Mouse (Mus musculus) frontal cortex, adult 2 months (tissue): Measurements from ENCODE around the gene Yif1a. TPM values are rescaled to one million over a fixed set of nuclear protein-coding genes. Genes with fewer than 3 reads are reported as not detected.
A peak's percentile ranks its signal among the peaks of the same experiment; 100 is the strongest.
"Not testable (repeated sequence)": the region's sequence is repeated elsewhere in the genome, so short reads cannot be mapped to it uniquely, and the experiment has no call there.

Experiments
- DNase-seq, 2 experiments: peaks; one replicate each; pipeline ENCODE4 v3.0.0; 2022; ENCODE audit warnings: low spot score in 1 of 2; ENCODE audit errors: extremely low spot score in 1 of 2
- polyA plus RNA-seq: library from polyadenylated mRNA; depleted of rRNA; stranded (reverse); fragments of >200 nt; gene quantifications from 2 replicates; pipeline ENCODE4 v1.2.3, GENCODE M21; 2012

Yif1a gene
- polyA plus RNA-seq, 1 experiment: 45.1 TPM

DNA sequence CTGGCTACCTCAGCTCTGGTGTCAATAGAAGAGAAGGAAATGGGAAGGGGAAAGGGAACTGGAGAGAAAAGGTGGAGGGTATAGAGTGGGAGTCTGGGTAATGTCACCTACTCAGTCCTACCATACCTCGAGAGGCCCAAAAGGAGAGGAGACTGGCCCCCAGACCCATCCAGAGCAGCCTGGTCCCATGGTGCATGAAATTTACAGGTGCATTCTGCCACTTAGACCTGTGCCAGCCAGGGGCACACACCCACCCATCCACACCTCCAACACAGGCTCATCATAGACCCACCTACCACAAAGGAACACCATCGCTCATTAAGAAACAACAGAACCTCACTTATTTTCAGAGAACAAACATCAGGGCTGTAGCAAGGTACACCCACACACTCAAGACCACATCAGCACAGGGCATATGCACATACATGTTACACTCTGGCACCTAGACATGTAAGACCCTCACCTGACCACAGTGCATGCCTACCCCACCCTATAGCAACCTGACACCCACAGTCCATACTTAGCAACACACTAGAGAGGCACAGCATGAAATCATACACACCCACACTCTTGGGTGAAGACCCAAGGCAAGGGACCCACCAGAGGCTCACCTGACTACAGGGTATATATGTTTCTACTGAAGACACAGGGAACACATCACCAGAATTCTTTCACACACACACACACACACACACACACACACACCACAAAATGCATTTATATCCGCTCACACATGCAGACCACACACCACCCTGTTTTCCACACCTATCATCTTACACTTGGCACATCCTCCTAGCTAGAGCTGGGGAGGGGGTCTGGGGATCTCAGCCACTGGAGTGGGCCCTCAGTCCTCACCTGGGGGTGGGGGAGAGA is 4.1 kb upstream of the Yif1a start:
- no peak for DNase-seq

DNA sequence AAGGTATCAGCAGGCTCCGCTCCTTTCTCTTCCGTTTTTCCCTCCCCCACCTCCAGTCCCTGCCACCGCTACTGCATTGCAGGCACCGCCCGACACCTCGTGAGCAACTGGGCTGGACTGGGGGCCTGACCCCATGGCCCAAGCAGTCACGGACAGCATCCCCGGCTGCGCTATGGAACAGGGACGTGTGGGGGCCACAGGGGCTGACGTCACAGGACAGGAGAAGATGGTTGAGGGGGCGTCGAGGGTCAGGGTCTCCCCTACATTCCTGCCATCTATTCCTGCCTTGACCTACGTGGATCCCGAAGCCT is 3.5 kb upstream of the Yif1a start:
- DNase-seq: no peak

DNA sequence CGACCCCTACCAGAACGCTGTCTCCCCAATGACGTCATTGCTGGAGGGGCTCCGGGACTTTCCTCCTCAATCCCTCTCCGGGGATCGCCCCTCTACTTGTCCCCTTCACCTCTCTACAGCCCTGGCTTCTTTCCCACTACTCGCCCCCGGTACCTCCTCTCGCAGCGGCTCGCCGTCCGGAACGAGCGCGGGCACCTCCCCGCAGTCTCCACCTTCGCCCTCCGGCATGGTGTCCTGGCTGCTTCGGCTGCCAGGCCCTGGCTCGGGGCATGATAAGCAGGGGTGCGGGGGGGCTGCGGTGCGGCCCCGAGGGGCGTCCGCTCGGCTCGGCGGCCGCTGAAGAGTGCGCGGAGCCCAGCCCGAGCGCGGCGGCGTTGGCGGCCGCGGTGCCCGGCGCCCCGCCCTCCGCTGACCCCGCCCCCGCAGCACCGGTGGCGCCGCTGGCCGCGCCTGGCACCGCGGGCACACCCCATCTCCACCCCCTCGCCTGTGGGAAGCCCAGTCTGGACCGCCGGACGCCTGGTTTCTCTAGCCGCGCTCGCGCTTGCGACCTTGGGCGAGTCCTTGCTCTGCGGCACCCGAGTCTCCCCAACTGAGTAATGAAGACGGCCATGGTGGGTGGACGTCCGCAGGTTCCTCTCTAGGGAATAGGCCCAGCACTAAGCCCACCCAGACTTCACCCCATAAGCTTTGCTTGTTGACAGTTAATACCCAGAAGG is 3.0 kb upstream of the Yif1a start, which contains the start of gene Tmem151a:
TSS of gene Tmem151a (minus strand) at position 387 of the 719 bp plus-strand sequence.
- no peak for DNase-seq

DNA sequence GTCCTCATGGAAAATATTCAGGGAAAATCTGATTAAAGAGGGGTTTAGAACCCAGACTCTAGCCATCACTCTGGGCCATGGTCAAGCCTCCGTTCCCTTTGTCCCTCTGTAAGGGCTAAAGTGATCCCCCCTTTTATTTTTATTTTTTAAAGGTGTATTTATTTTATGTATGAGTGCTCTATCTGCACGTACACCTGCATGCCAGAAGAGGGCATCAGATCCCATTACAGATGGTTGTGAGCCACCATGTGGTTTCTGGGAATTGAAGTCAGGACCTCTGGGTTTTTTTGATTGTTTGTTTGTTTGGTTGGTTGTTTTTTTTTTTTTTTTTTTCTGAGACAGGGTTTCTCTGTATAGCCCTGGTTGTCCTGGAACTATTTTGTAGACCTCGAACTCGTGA is 1.8 kb upstream of the Yif1a start:
- DNase-seq: not testable (repeated sequence)

DNA sequence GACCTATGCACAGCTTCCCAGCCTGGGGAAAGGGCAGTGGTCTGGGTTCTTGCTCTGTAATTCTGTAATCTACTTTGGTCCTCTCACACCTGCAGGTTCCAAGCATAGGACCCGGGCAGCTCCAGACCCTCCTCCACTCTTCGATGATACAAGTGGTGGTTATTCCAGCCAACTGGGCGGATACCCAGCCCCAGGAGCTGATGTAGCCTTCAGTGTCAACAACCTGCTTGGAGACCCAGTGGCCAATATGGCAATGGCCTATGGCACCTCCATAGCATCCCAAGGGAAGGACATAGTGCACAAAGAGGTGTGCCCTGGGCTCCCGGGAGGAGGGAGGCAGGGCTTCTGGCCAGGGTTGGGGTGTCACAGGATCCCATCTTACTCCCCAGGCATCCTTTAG is 986 bp downstream of the Yif1a start:
- DNase-seq: no peak

DNA sequence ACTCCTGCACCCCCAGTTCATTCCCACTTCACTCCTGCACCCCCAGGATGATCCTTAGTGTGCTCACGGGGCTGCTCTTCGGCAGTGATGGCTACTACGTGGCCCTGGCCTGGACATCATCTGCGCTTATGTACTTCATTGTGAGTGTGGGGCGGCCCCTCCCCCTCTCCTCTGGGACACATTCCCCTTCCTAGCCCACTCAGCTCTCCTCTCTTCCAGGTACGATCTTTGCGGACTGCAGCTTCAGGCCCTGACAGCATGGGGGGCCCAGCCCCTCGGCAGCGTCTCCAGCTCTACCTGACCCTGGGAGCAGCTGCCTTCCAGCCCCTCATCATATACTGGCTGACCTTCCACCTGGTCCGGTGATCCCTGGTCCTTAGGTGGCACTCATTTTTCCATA is 3.7 kb downstream of the Yif1a start:
- no peak for DNase-seq

DNA sequence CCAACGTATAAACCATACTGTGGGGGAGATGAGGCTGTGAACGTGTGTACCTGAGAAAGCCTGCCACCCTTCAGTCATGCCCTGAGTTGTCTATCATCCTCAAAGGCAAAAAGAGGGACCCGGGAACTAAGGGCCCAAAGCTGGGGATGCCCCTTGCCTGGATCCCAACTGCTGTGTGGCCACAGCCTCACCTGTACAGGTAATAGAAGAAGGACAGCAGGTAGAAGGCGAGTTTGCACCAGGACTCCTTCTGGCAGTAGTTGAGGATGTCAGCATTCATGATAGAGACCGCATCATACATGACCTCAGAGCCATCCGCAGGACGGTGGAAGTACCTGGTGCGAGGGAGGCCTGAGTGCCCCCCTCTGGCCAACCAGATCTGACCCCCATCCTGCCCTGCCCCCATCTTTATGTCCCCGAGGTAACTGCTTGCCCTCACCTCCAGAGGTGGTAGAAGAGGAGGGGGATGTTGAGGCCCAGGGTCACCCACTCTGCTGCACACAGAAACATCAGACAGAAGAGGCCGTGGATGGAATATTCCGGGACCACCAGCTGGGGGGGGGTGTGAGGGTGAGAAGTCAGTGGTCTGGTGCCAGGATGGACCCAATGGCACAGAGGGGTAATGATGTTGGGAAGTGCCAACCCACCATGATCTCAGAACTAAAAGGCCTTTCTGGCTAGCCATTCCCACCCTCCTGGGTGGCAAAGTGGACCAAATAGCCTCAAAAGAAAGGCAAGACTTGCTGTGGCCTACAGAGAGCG is 5.3 kb downstream of the Yif1a start:
- DNase-seq: no peak

DNA sequence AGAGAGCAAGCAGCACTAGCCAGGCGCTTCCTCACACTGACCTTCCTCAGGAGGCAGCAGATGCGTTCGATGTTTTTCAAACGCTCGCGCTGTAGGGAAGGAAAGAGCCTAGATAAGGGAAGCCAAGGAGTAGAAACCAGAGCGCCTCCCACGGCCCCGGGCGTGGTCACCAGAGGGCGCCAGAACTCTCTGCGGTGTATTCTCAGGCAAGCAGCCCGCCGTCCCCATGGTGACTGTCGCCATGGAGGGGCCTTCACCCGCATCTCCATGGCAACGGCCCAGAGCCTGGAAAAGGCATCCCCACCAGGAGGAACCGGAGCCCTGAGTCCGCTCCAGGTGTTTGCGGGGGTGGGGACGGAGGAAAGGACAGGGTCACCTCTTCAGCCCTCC is 5.9 kb downstream of the Yif1a start:
- peak; percentile 97 to 99 for DNase-seq

DNA sequence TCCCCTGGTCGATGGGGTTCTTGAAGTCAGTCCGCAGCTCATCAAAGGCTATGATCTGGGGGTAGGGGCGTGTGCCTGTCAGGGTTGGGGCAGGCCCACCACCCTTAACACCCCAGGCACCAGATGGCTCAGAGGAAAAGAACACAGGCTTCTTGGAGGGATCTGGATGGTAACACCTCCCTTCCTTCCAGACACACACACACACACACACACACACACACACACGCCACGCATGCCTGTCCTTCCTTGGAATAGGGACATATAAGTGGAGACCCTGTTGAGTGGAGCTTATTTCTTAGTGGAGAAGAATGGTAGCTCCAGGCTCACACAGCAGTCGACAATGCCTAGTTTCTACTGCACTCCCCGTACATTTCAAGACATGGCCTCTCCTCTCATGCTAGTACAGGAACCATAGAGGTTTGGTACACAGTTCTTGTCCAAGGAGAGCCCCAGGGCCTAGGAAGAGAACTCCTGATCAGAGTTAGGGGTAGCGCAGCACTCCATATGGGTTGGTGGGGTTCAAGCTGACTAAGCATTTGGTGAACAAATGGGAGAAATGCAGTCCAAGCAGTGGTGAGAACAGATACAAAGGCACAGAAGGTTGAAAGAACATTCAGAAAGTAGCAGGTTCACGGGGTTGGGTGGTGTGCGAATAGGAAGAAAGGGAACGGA is 6.5 kb downstream of the Yif1a start:
- no peak for DNase-seq

DNA sequence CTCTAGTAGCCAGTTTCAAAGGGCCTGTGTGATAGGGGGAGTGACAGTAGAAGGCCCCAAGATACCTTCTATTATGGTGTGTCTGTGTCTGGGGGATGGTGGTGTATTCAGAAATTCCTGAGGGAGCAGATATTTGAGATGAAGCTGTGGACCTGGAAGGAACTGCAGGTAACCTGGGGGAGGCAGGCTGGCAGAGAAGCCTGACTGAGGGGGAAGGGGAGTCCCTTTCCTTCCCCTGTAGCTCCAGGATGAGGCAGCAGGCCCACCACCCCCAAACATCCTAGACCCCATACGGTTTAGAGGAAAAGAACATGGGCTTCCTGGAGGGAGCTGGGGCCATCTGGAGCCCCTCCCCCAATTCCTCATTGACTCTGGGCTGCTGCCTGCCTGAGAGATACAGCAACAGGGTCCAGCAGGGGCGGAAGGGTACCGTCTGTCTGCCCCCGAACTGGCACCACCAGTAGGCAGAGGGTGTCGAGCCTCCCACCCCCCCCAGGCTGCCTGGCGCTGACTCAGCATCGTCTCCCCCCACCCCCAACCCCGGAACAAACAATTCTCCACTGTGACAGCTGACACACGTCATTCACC is 7.6 kb downstream of the Yif1a start:
- DNase-seq: no peak

DNA sequence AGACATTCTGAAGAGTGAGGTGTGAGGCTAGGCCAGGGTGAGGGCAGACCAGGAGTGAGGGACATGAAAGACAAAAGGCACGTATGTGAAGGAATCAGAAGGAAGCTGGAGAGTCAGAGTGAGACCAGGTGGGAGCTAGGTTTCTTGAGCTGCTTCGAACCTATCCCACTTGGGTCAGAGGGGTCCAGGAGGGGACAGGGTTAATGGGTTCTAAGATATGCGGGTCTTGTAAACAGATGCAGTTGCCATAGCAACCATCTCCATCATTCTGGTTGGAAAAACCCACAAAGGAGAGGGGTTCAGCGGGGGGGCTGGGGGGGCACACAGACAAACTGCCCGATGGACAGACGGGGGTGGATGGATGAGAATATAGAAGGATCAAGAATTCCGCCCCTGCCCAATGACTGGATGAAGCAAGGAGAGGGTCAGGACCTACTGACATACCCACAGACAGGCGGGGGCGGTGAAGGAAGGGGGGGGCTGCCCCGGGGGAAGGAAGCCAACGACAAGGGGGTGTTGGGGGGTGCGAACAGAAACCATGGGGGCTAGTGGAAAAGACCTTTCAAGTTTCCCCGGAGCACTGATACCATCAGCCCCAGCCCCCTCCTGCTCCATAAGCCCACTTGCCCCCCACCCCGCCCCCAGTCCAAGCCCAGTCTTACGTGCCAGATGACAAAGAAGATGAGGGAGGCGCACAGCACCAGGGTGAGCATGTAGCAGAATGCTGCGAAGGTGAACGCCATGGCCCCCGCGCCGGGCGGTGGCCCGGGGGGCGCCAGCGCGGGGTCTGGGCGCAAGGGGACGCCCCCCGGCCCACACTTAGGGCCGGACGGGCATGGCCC is 9.4 kb downstream of the Yif1a start:
- no peak for DNase-seq

DNA sequence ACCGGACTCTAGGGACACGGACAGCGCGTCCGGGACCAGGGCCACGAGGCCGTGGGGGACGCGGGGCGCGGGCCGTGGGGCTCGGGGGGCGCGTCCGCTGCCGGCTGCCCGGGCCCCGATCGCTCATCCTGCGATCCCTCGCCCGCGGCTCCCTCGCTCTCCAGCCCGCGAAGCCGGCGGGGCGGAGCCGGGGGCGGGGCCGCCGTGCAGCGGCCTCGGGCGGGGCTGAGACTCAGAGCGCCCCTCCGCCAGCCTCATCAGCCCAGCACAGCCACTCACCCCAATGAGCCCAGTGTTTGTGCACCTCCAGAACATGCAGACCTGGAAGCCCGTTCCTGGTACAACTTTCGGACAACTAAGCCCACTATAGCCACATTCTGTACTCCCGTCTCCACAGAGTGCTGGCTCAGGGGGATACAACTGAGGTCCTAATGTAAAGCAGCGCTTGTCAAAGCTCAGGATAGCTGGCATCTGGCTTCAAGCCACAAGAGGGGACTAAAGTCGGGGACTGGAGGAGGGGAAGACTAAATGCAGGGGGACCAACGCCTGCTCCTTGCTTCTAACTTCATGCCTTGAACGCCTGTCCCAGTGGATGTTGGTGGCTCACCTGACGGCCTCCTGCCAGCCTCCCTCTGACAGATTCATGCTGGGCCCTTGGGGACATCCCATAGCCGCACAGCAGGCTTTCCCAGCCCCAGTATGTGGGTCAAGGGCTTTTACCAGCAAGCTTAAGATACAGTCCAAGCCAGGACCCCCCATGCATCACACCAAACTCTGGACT is 10.2 kb downstream of the Yif1a start, which contains the start of gene Cnih2:
TSS of gene Cnih2 (minus strand) at position 159 of the 781 bp plus-strand sequence.
- peak in 1 of 2 experiments; percentile 75 for DNase-seq

DNA sequence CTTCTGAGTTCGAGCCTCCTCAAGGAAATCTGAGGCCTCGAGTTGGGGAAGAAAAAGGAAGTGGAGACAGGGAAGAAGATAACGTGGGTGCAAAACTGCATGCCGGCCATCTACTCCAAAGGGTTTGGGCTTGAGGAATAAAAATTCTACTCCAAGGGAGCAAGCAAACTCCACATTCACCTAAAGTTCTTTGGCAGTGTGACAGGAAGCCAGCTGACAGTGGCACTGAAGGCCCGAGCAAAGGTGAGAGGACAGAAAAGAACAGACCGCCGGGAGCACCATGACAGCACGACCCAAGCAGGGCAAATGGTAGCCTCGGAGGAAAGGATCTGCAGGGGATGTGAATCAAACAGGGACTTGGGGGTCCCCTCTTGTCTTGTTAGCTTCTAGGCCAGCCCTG is 17.7 kb downstream of the Yif1a start:
- no peak for DNase-seq

DNA sequence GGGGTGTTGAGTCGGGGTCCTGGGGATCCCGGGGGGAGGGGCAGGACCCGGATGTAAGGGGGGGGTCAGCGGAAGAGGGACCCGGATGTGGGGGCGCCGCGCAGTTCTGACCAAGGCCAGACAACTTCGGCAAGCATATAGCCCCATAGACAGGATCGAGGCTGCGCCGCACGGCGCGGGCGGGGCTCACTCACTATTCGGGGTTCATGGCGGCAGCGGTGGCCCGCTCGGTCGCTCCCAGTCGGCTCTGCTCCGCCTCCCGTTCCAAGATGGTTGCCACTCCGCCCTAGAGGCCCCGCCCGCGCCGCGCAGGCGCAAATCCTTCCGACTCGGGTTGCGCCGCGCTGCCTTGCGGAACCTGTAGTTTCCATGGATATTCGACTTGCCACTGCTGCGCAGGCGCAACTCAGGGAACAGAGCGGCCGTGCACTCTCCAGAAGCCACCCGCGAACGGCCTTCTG is 18.4 kb downstream of the Yif1a start, which contains the start of gene Rab1b:
TSS of gene Rab1b (minus strand) at position 342 of the 461 bp plus-strand sequence.
- DNase-seq: peak; percentile 97 to 99

DNA sequence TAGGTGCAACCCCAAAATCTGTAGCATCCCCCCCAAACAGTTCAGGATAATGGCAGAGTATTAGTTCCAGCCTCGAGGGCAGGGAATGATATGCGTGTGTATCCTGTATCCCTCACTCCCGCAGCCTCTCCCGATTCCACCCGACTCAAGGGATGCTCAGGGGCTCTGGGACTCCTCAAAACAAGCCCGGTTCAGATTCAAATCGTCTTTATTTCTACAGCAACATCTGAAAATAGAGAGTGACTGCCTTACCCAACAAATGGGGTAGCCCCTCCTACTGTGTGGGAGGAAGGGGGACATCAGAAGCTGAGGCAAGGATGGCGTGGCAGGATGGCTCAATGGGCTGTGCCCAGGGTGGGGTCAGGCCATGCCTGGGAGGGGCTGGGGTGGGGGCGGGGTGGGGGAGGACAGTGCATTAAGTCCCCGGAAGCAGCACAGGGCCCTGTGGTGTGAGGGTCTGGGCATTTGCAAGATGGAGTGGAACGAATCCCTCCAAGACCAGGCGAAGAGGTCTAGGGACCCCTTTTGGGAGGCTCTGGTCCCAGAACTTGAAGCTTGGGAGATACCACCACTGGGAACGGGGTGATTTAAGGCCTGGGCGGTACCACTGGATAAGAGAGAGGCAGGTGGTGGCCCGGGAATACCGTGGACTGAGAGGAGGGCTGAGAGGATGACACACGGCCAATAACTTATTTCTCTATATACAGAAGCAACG is 19.4 kb downstream of the Yif1a start:
- no peak for DNase-seq

DNA sequence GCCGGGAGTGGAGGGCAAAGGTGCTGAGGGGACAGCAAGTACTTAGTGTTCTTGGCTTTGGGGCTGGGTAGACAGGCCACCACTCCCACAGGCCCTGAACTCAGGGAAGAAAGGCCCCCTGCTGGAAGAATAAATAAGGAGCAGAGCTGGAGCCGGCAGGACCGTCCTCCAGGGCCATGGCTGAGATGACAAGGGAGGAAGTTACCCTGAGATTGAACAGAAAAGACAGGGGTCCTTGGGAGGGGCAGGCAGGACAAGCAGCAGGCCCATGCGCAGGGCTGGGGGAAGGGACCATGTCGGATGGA is 19.9 kb downstream of the Yif1a start:
- no peak for DNase-seq

DNA sequence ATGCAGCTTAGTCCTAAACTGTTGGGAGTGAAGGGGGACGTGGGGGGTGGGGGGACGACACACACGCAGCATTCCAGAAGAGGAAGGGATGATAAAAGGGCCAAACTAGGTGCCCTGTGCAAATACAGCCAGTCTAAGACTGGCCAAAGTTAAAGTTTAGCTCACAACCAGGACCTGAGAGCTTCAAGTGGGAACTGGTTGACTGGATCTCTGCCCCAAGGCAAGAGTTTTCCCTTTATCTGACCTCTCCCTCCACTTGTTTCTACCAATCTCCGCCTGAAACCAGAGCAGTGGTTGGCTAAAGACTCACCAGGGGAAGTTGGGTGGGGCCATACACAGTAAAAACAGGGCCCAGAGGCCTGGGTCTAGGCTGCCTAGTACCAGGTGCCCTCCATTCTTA is 20.4 kb downstream of the Yif1a start:
- no peak for DNase-seq
